Mouse (Mus musculus) urinary bladder, postnatal 25 days (tissue): ENCODE measurements around the gene Sphk2.
A peak's percentile ranks its signal among the peaks of the same experiment; 100 is the strongest.

Experiments
- DNase-seq: peaks from one replicate; pipeline ENCODE4 v3.0.0; 2022; ENCODE audit warnings: low spot score

Gene Sphk2

DNA sequence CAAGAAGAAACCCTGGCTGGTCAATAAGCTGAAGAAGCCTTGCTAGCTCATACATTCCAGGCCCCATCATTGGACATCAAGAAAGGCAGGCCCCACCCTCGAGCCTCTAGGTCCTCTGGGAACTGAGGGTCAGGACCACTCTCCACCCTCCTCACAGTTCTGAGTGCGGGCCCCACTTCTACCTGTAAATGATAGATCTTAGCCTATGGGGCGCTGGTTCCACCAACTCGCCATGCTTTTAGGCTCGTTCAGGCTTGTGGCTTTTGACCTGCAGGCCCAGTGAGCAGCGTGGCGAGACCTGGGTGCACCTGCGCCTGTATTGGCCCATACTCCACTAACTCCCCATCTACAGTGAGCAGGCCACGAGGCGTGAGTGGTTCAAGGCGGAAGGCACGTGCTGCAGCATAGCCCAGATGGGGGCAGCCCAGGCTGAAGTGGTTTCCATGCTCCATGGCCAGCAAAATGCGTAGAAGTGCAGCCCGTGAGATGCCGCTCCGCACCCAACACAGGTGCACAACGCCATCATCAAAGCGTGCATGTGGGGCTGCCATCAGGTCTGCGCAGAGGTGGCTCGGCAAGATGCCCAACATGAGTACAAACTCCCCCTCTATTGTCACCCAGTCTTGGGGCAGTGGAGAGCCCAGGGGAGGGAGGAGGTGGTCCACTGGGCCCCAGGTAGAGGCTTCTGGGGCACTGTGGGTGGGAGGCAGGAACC is 7.2 kb downstream of the Sphk2 start:
- no peak for DNase-seq

DNA sequence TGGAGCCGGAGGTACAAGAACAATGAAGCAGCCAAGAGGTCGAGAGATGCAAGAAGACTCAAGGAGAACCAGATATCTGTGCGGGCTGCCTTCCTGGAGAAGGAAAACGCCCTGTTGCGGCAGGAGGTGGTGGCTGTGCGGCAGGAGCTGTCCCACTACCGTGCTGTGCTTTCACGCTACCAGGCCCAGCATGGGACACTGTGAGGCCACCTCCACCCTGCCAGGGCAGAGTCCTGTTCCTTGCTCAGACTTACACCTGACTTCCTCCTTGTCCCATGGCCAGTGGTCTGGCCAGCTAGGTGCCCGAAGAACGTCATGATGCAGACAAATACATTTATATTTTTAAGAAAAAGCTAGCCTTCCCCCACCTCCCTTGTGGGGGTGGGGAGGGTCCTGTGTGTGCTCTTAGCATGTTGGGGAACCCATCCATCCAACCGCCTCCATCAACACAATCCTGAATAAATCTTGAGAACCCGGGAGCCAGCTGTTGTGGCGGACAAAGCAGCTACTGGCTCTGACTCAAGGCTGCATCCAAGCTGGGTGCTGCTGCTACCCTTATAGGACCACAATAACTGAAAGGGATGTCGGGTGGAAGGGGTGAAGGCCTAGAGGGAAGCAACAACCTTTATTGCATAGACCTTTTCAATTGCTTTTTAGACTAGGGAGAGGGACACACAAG is 8.0 kb downstream of the Sphk2 start:
- DNase-seq: no peak

DNA sequence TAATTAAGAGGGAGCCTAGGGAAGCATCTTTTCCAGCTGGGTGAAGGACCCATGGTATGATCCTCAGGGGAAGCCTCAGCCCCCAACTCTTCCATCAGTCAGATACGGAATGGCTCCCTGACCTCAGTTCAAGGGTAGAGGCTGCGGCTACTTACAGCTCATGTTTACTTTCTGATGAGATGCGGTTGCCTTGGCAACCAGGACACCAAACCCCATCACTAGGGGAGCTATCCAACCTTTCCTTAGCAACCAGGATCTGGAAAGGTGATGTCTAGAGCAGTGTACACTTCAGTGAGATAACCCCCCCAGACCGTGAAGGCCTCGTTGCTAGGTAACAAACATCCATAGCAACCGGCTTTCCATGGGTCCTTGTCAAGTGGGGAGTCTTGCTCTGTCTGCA is 8.8 kb downstream of the Sphk2 start:
- DNase-seq: no peak

DNA sequence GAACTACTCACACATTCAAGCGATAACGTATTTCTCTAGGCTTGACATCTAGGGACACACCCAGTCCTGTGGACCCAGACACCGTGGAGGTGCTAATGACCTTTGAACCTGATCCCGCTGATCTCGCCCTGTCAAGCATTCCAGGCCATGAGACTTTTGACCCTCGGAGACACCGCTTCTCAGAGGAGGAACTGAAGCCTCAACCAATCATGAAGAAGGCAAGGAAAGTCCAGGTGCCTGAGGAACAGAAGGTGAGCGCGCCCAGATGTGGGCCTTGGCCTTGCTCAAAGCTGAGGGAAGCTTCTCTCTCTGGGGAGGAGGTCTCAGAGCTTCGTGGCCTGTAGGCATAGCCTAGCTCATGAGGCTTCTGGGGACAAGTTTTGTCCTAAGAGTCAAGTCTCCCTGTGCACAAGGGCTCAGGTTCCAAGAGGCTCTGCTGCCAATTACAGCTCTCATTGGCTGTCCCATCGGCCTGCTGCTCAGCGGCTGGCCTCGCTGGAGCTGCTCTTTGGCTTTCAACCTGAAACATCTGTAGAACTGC is 9.5 kb downstream of the Sphk2 start:
- no peak for DNase-seq

DNA sequence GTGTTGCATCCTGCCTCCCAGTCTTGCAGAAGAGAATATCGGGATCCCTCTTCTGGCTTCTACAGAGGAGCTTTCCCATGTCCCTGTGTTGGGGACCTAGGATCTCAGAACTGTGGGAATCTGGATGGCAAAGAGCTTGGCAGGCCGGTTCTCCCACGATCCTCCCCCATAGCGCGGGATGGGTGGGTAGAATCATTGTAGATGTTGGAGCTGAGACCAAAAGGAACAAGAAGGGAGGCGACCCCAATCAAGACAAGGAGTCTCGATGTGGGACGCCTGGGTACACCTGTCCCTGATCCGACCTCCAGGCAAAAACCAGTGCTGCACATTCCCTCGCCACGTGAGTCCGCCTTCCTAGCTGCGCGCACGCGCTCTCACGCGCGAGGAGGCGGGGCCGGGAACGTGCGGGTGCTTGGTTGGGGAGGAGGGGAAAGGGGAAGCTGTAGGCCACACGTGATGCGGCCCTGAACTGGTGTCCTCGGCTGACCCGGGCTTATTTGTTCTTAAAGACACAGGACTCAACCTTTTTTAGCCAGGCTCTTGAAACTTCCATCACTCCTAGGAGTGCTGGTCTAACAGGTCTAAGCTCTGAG is 10.3 kb downstream of the Sphk2 start:
- DNase-seq: peak; percentile 97

DNA sequence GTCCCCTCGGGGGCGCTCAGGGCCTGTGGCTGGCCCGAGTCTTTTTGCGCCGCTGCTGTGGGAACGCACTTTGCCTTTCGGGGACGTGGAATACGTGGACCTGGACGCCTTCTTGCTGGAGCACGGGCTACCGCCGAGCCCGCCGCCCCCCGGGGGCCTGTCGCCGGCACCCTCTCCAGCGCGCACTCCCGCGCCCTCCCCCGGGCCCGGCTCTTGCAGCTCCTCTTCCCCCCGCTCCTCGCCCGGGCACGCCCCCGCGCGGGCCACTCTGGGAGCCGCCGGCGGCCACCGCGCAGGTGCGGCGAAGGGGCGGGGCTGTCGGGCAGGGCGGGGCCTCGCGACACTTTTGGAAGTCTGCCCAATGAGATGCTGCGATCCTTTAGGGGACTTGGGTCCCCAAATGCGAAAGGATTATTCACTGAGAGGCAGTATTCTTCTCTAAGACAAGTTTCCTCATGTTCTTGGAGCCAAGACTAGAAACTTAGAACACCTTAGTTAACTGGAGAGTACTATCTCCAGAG is 11.0 kb downstream of the Sphk2 start:
- DNase-seq: peak; percentile 93

DNA sequence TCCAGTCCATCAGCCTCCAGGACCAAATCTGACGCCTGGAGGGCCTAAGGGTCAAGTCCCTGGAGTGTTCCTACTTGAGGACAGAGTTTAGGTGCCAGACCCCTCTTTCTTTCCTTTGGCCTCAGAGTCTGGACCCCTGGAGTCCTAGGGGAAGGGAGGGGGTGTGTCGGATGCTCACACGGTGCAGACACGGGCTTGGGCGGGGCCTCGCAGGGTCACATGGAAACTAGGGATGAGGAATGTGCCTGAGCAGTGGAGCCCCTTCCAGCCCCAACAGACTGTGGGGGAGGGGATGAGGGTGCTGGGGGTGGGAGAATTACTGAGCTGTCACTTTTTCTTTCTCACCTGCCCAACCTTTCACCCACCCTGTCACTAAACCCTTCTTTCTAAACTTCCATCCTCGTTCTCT is 11.9 kb downstream of the Sphk2 start:
- peak; percentile 77 for DNase-seq

DNA sequence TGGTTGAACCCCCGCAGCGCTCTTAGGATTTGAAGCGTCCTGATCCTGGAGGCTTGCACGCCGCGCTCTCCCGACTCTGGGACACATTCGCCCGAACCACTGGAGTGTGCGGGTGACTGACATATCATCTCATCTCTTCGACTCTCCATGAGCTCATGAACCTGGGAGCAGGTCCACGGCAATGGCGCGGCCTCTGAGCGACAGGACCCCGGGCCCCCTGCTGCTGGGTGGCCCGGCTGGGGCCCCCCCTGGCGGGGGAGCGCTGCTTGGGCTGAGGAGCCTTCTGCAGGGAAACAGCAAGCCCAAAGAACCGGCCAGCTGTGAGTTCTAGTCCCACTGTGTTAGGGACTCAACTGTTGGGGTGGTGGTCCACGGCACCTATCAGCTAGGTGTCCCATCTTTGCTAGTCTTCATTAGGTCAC is 12.3 kb downstream of the Sphk2 start:
- no peak for DNase-seq

DNA sequence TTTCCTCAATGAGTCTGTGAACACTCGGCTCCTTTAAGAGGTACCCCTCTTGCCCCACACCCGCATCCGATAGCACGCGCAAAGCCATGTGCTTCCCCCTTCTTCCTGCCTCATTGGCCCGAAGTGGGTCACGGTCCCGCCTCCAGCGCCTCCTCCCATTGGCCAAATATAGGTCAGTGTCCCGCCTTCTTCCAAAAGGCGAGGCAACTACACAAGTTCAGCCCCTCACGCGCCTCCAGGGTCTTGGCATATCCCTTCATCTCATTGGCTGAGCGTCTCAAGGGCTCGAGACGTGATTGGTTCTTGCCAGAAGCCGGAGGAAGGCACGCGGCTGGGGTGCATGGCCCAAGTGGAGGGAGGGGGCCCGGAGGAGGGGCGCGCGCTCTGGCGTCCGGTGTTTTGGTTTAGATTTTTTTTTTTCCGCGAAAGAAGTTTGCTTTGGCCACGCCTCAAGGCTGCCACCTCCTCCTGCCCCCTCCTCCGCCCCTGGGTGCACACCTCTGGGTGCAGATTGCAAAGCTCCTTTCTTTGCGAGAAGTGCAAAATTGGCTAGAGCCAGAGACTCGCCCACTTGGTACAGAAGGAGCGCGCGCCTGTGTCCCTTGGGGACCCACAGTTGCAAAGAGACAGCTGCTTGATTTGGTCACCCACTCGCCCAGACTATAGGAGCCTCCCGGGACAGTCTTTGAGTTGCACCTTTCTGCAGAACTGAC is 12.9 kb downstream of the Sphk2 start, which contains the start of gene Dbp:
Gene Dbp, plus strand, starts transcription at position 359 of the 713 bp plus-strand sequence.
- DNase-seq: peak; percentile 91

DNA sequence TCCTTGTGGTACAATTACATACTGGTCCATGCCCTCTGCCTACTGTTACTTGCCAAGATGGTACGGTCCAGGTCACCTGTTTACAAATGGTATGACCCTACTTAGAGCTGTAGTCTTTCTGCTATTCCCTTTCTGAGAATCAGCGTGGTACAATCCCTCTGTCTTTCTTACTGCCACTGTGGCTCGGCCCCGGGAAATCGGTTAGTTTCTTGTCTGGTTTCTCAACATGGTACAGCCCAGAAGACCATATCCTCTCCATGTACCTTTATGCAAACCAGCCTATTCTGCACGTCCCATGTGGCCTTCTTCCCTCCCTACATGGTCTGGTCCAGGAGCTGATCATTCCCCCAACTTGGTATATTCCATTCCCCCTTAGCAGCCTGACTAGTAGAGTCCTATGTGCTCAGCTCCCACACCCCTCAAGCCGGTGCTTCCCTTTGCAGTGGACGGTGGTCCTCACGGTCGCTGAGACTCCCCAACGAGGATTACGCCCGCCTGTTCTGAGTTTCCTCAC is 13.7 kb downstream of the Sphk2 start:
- peak; percentile 56 for DNase-seq

DNA sequence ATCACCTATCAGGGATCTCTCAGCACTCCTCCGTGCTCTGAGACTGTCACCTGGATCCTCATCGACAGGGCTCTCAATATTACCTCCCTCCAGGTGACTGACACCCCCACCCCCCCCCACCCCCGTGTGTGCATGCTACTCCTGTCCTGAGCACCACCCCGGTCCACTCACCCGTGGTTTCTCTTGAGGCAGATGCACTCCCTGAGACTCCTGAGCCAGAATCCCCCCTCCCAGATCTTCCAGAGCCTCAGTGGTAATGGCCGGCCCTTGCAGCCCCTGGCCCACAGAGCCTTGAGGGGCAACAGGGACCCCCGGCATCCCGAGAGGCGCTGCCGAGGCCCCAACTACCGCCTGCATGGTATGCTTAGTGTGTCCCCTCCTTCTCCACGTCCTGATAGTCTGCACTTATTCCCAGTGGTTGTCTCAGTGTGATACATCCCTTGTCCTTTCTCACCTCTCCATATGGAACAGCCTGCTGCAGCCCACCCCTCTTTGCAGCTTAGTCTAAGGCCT is 14.2 kb downstream of the Sphk2 start:
- peak; percentile 8 for DNase-seq

DNA sequence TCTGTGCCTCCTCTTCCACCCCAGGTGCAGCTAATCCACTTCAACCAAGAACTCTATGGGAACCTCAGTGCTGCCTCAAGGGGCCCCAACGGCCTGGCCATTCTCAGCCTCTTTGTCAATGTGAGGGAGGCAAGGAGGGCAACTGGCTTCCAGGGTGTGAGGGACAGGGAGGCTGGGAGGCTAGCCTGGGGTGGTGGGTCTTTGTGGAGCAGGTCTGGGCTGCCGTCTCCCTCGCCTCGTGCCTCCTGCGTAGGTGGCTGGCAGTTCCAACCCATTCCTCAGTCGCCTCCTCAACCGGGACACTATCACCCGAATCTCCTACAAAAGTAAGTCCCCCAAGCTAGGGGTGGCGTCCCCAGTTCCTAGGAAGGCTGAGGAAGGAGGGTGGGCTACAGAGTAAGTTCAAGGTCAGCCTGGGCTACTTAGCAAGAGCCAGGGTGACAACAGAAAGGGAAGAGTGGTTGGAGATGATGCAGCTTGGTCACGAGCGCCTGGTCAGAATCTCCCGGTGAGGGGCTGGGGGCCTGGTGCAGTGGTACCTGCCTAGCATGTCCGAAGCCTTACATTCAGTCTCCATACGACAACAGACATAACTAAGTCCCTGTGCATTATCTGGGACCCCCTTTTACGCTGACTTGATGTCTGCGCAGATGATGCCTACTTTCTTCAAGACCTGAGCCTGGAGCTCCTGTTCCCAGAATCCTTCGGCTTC is 14.8 kb downstream of the Sphk2 start:
- DNase-seq: no peak

DNA sequence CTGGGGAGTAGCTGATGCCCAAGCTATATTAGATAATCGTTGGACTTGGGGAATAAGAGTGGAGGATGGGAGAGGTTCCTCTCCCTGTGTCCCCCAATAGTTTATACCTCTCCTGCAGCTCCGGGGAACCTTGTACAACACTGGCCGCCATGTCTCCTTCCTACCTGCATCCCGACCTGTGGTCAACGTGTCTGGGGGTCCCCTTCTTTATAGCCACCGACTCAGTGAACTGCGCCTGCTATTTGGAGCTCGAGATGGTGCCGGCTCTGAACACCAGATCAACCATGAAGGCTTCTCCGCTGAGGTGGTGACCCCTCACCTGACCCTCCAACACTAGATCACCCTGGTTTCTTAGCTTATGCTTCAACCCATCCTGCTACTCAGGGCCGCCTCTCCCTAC is 15.5 kb downstream of the Sphk2 start:
- no peak for DNase-seq

DNA sequence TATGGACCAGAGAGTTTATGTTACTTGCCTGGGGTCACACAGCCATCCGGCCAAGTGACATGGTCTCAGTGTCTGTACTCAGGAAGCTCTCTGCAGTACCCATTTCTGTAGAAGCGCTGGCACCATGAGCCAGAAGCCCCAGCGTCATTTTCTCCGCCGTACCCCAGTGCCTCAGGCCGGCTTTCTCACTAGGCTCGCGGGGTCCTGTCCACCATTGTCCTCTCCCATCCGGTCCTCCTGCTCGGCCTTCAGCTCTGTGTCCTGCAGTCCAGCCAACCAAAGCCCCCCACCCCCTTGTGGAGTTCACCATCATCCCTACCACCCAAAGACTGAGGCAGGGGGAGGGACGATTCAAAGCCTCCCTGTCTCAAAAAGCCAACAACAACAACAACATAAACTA is 16.2 kb downstream of the Sphk2 start:
- no peak for DNase-seq

DNA sequence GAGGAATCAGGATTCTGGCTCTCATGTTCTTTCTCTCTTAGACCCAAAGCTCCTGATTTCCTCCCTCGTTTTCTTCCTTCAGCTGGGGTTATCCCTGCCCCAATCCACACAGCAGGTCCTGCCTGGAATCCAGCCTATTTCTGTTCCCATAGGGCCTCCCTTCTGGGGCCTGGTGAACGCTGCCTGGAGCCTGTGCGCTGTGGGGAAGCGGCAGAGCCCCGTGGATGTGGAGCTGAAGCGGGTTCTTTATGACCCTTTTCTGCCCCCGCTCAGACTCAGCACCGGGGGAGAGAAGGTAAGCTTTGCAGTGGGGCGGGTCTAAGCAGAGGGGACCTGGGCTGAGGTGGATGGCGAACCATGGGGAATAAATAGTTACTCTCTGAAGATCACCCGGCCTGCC is 16.7 kb downstream of the Sphk2 start:
- no peak for DNase-seq

DNA sequence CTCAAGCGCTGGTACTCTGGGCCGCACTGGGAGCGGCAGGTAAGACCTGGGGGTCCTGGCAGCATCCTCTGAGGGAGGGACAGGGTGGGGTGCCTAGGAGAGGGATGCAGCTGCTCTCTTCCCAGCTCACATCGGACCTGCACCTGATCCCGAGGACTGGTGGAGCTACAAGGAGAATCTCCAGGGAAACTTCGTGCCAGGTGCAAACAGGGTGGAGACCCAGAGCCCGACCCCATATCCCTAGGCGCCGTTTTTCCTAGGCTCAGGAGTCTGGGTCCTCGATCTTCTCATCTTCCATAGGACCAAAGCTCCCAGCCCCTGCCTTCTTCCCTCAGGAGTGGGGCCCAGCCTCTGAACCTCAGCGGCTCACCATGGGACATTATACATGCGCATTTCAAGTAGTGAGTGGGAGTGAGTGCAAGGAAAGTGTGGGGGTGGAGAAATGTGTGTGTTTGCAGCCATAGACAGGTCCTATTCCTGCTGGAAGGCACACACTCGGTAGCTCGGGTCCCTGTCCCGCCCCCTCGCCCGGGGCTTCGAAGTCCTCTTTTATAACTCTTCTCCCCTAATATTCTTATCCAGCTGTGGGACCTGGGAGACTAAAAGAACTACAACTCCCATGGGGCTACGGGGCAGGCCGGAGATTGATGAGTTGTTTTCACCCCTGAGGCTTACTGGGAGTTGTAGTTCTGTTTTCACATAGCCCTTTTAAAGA is 17.3 kb downstream of the Sphk2 start:
- no peak for DNase-seq

DNA sequence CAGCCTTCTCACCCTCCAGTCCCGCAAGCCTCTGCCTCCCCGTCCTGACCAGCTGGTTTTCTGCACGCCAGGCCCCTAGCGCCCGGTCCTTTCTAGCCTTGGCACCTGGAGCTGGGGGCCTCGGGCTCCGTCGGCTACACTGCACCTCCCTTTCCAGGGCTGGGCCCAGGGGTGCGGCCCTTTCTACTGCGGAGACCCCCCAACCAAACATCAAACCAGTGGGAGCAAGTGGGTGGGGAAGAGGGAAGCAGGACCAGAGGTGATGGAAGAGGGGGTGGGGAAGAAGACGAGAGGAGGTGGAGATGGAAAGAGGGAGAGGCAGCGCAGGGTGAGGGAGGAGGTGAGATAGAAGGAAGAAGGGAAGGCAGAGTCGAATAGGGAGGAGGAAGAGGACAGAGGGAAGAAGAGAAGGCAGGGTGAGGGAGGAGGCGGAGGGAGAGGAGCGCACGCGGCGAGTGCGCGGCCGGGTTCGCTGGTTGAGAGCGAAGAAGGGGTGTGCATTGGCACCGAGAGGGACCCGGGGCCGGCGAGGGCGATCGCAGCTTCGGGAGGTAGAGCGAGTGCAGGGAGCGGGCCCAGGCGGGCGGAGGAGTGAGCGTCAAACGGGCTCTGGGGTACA is 18.2 kb downstream of the Sphk2 start, which contains the start of gene Car11:
Gene Car11, plus strand, starts transcription at position 321 of the 619 bp plus-strand sequence.
- DNase-seq: no peak

DNA sequence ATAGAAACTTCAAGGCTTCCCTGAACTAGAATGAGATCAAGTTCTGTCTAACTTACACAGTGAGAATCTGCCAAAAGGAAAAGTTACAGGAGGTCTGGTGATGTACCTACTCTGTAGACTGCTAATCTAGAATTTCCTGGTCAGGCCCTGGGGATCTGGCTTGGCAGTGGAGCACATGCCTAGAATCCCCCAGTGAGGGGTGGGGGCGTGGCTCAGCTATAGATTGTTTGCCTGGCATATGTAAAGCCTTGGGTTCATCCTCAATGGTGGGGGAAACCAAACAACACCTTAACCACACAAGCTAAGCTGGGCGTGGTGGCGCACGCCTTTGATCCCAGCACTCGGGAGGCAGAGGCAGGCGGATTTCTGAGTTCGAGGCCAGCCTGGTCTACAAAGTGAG is 19.9 kb downstream of the Sphk2 start:
- no peak for DNase-seq

DNA sequence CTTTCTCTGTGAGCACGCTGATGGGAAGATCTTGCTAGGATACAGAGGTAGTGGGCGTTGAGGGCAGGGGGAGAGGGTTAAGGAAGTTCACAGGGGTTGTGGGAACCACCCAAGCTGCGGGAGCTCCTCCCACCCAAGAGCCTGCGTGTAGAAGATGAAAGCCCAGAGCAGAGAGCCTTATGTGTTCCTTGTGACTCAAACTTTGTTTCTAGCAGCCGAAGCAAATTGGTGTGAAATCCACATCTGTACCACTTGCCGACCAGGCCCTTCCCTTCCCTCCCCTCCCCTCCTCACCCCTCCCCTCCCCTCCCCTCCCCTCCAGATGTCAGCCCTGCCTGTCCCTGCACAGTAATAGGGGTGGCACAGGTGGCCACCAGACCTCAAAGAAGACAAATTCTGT is 22.7 kb downstream of the Sphk2 start:
- no peak for DNase-seq
